ENCODE assay signal across 28 mouse cellular contexts in genomic region chr2:125598251-125598650, GRCm38 (mm10). TPM values are rescaled to one million over a fixed set of nuclear protein-coding genes. Genes with fewer than 3 reads are reported as not detected.
A peak's percentile ranks its signal among the peaks of the same experiment; 100 is the strongest.
DNase-seq lines count a peak whose midpoint lies in the region; ATAC-seq lines count a peak whose summit lies in the region.
"Had no signal": no experiment of that assay in that cellular context is flagged by ENCODE, and none has a peak within 500 bp of the region (broad histone marks: within the 10 kb centered on the region; RNA-seq: fewer than 3 reads in every experiment).

No protein-coding gene starts in this region.

- WGBS in hindbrain, embryonic 16.5 days = 74% methylated on average over 6 of the region's 6 CpGs
- WGBS in hindbrain, embryonic 12.5 days = 83% methylated on average over 6 of the region's 6 CpGs

- no peak overlapping the region for H3K9ac ChIP-seq in hindbrain, embryonic 16.5 days (ENCODE audit: low read depth, low read length)
- no peak overlapping the region for H3K9ac ChIP-seq in hindbrain, embryonic 12.5 days
- H3K9ac ChIP-seq: heart, embryonic 15.5 days; hindbrain, embryonic 14.5 days; kidney, embryonic 15.5 days; limb, embryonic 13.5 days; liver, embryonic 13.5 days; midbrain, embryonic 15.5 days had no signal

- intact Hi-C loops in gastrocnemius, postnatal 14 days (cut with DNase I; ENCODE audit: low total_unique reads) = no loop called here

- no peak overlapping the region for H3K4me2 ChIP-seq in hindbrain, embryonic 16.5 days (ENCODE audit: low read length)
- H3K4me2 ChIP-seq in hindbrain, embryonic 12.5 days (replicated peaks) = no peak overlapping the region
- H3K4me2 ChIP-seq: heart, embryonic 15.5 days; hindbrain, embryonic 14.5 days; kidney, embryonic 15.5 days; limb, embryonic 13.5 days; liver, embryonic 13.5 days; midbrain, embryonic 15.5 days had no signal

- H3K9me3 ChIP-seq in hindbrain, embryonic 16.5 days (ENCODE audit: control insufficient read depth, low read length) = no peaks in the 10 kb centered on the region
- no peaks in the 10 kb centered on the region for H3K9me3 ChIP-seq in hindbrain, embryonic 12.5 days (replicated peaks)
- H3K9me3 ChIP-seq: G1E; heart, embryonic 15.5 days; kidney, embryonic 15.5 days; limb, embryonic 13.5 days; liver, embryonic 13.5 days; midbrain, embryonic 15.5 days had no signal

- H3K4me3 ChIP-seq in hindbrain, embryonic 16.5 days (ENCODE audit: low read length) = no peak overlapping the region
- no peak overlapping the region for H3K4me3 ChIP-seq in hindbrain, embryonic 12.5 days
- H3K4me3 ChIP-seq: heart, embryonic 15.5 days; kidney, embryonic 15.5 days; limb, embryonic 13.5 days; liver, embryonic 13.5 days; midbrain, embryonic 15.5 days had no signal

- H3K4me1 ChIP-seq in hindbrain, embryonic 16.5 days (ENCODE audit: control insufficient read depth, insufficient read depth, low read depth, low read length) = no peaks in the 10 kb centered on the region
- no peaks in the 10 kb centered on the region for H3K4me1 ChIP-seq in hindbrain, embryonic 12.5 days
- H3K4me1 ChIP-seq: kidney, embryonic 15.5 days; liver, embryonic 13.5 days; midbrain, embryonic 15.5 days had no signal

- DNase-seq in gastrocnemius, adult 18-20 months (ENCODE audit: low spot score) = peak; percentile 58
- no peak for DNase-seq in gastrocnemius, postnatal 14 days
- DNase-seq in adipocyte (ENCODE audit: low spot score) = peak; percentile 32
- peak; percentile 40 for DNase-seq in lung, postnatal 36 days
- DNase-seq in left cerebral cortex, adult 8-10 months (ENCODE audit: low spot score in 2 of 2) = no peak
- DNase-seq: adrenal gland, postnatal 10 days; cerebellum, adult 11 months; cerebellum, adult 9-10 months; cerebellum, postnatal 36 days; gastrocnemius, postnatal 36 days; heart, postnatal 4 days; kidney, adult 18-20 months; kidney, postnatal 25 days; liver, embryonic 13.5 days; right cerebral cortex, postnatal 25 days; thymus, adult 18-20 months; thymus, postnatal 25 days had no signal

- ATAC-seq in hindbrain, embryonic 16.5 days = 0 out of 2 replicates have a peak, but pooled peaks have one; percentile 42
- ATAC-seq in hindbrain, embryonic 12.5 days (ENCODE audit: low FRiP score) = no peak
- ATAC-seq: forebrain, embryonic 16.5 days; inflammation-experienced regulatory T-cells, adult 6 months; midbrain, embryonic 15.5 days had no signal

- no peaks in the 10 kb centered on the region for H3K36me3 ChIP-seq in hindbrain, embryonic 16.5 days (ENCODE audit: control insufficient read depth, insufficient read depth, low read length)
- H3K36me3 ChIP-seq in hindbrain, embryonic 12.5 days = peaks cover 53% of the 10 kb centered on the region
- H3K36me3 ChIP-seq: midbrain, embryonic 15.5 days had no signal

- no peaks in the 10 kb centered on the region for H3K27me3 ChIP-seq in hindbrain, embryonic 16.5 days (replicated peaks; ENCODE audit: control insufficient read depth, insufficient read depth, low read length)
- H3K27me3 ChIP-seq in hindbrain, embryonic 12.5 days = no peaks in the 10 kb centered on the region
- H3K27me3 ChIP-seq: heart, embryonic 15.5 days; kidney, embryonic 15.5 days; limb, embryonic 13.5 days; liver, embryonic 13.5 days; midbrain, embryonic 15.5 days had no signal

- no peak overlapping the region for H3K27ac ChIP-seq in hindbrain, embryonic 16.5 days (ENCODE audit: low read depth, low read length)
- H3K27ac ChIP-seq in hindbrain, embryonic 12.5 days = no peak overlapping the region
- H3K27ac ChIP-seq: heart, embryonic 15.5 days; hindbrain, embryonic 14.5 days; kidney, embryonic 15.5 days; limb, embryonic 13.5 days; liver, embryonic 13.5 days; midbrain, embryonic 15.5 days; stomach, postnatal 0 days had no signal

RNA-seq across cellular contexts. Expression of gene Cep152, which starts 26.7 kb away (rescaled TPM):
- total RNA-seq in gastrocnemius, adult 18-20 months (2021) = under 1 TPM; 0.83 to 0.91 TPM
- total RNA-seq in gastrocnemius, postnatal 14 days (2021) = 1 to 10 TPM; 1.1 to 1.2 TPM
- 2.4 and 3.0 TPM in 2 replicates for polyA plus RNA-seq in hindbrain, embryonic 16.5 days (2015; fragmentation: Nextera tagmentation; extraction: Ambion mirVana)
- polyA plus RNA-seq in hindbrain, embryonic 12.5 days (2016; fragmentation: Nextera tagmentation; extraction: Ambion mirVana) = 6.7 and 7.5 TPM in 2 replicates
- 1 to 10 TPM; 2.1 to 3.0 (median 2.6) TPM for total RNA-seq in left cerebral cortex, adult 8-10 months (2022)

Comparison
In these comparisons a context has a peak if more than half of its experiments do, and no peak if none do; other contexts are left out.
1. DNase-seq: peak in gastrocnemius, adult 18-20 months (single experiment), adipocyte (single experiment) and lung, postnatal 36 days (single experiment); none in gastrocnemius, postnatal 14 days (single experiment) and left cerebral cortex, adult 8-10 months (0 of 2).